Mouse (Mus musculus): ENCODE results near the gene Aen. TPM values are rescaled to one million over a fixed set of nuclear protein-coding genes. Genes with fewer than 3 reads are reported as not detected.

Gene Aen
- polyA plus RNA-seq, 1 experiment from 2014 or later = 15.1 TPM

DNA sequence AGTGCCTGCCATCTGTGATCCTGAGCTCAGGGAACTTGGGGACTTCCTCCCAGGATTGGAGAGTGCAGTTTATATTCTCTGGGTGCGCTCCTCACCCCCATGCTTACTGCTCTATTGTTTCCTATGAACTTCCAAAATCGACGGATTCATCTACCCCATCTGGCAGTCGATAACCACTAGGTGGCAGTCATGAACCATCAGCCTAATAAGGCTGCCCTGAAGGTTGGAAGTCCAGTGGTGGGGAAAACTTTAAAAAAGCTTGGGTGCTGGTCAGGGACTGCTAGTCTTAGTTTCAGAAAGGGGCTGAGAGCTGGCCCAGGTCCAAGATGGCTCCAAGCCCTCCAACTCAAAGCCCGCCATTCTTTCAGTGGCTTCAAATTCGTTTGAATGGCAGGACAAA lies 28.6 kb downstream of the Aen start:
- ATAC-seq = 0 out of 2 replicates have a peak, but pooled peaks have one; percentile 38
- Histone ChIP-seq H3K4me1 (ENCODE audit: insufficient read depth) (no peaks in the 10 kb centered on the region; the same call in 1 of the 2 replicates), H3K27ac (ENCODE audit: low read depth) (no peak overlapping the region; the same call in 1 of the 2 replicates), H3K27me3 (ENCODE audit: insufficient read depth, low read length) (no peaks in the 10 kb centered on the region), H3K4me3 (ENCODE audit: low read depth, low read length) (no peak overlapping the region), H3K9me3 (ENCODE audit: low read length) (no peaks in the 10 kb centered on the region), H3K9ac (replicated peaks) (no peak overlapping the region), H3K36me3 (replicated peaks; ENCODE audit: insufficient read depth, low read length) (peaks cover 10% of the 10 kb centered on the region; the same call in 1 of the 2 replicates), H3K4me2 (ENCODE audit: low read depth, low read length) (no peak overlapping the region)
- TF ChIP-seq EP300 (IDR thresholded peaks at IDR 0.05; ENCODE audit: low read depth) (no peak), CTCF (IDR thresholded peaks at IDR 0.05; ENCODE audit: low read depth) (peak; percentile 96)
- peak; percentile 78 for DNase-seq
- 16% methylated on average over 6 of the region's 6 CpGs for WGBS (ENCODE audit: insufficient replicate concordance)

- Histone ChIP-seq H3K27me3 (ENCODE audit: insufficient read depth, low read length) (no peaks in the 10 kb centered on the region), H3K27ac (ENCODE audit: low read depth) (no peak overlapping the region), H3K4me2 (ENCODE audit: low read depth, low read length) (no peak overlapping the region), H3K4me1 (ENCODE audit: insufficient read depth) (no peaks in the 10 kb centered on the region; the same call in 1 of the 2 replicates), H3K9me3 (ENCODE audit: low read length) (no peaks in the 10 kb centered on the region), H3K36me3 (replicated peaks; ENCODE audit: insufficient read depth, low read length) (peaks cover 5% of the 10 kb centered on the region; the same call in 1 of the 2 replicates), H3K9ac (replicated peaks) (no peak overlapping the region), H3K4me3 (ENCODE audit: low read depth, low read length) (no peak overlapping the region)
- TF ChIP-seq CTCF (IDR thresholded peaks at IDR 0.05; ENCODE audit: low read depth) (no peak), EP300 (IDR thresholded peaks at IDR 0.05; ENCODE audit: low read depth) (no peak)
- WGBS (ENCODE audit: insufficient replicate concordance) = 71% methylated on average over 7 of the region's 7 CpGs
- ATAC-seq = no peak
- DNase-seq = no peak
Measured at GRCm38 (mm10) chr7:78924796-78925195, 29.1 kb downstream of the Aen start.

DNA sequence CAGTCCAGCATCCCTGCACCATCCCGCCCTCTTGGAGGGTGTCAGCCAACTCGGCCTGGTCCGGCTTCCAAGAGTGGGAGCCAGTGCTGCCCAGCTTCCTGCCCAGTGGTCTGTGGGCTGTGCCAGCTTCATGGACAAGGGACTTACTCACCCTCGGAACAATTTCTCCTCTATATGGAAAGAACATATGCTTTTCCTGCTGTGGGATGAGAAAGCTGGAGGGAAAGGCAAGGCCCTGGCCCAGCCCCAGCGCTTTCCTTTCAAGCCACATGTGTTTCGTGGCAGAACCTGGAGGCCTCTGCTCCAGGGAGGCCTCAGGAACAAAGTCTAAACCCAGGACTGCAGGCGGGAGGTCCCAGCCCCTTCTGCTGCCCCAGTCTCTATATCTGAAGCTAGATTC lies 30.0 kb downstream of the Aen start:
- H3K9me3 ChIP-seq (ENCODE audit: low read length) = no peaks in the 10 kb centered on the region
- DNase-seq (no peak), ATAC-seq (no peak)
- TF ChIP-seq EP300 (IDR thresholded peaks at IDR 0.05; ENCODE audit: low read depth) (no peak), CTCF (IDR thresholded peaks at IDR 0.05; ENCODE audit: low read depth) (no peak)
- H3K4me1 ChIP-seq (ENCODE audit: insufficient read depth) = no peaks in the 10 kb centered on the region; the same call in 1 of the 2 replicates
- WGBS (ENCODE audit: insufficient replicate concordance) = 78% methylated on average over 7 of the region's 7 CpGs
- H3K9ac ChIP-seq (replicated peaks) = no peak overlapping the region
- H3K27ac ChIP-seq (ENCODE audit: low read depth) = no peak overlapping the region
- H3K4me3 ChIP-seq (ENCODE audit: low read depth, low read length) = no peak overlapping the region
- no peaks in the 10 kb centered on the region for H3K27me3 ChIP-seq (ENCODE audit: insufficient read depth, low read length)
- H3K36me3 ChIP-seq (replicated peaks; ENCODE audit: insufficient read depth, low read length) = no peaks in the 10 kb centered on the region
- no peak overlapping the region for H3K4me2 ChIP-seq (ENCODE audit: low read depth, low read length)

DNA sequence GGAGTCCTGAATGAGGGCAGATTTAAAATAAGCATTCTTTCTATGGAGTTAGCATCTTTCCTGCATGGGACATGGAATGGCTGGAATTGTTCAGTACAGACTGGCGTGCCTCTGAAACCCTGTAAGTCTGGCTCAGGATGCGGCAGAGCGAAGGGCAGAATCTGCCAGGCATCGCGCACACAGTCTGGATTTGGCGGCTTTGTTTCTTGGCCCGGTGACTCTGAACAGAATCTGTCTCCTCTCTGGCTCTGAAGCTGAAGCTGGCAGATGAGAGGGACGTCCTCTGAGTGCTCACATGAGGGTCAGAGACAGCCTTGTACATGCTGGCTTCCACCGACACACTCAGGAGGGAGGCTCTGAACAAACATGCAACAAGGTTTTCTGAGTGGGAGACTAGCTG lies 30.5 kb downstream of the Aen start:
- Histone ChIP-seq H3K27ac (ENCODE audit: low read depth) (no peak overlapping the region), H3K36me3 (replicated peaks; ENCODE audit: insufficient read depth, low read length) (no peaks in the 10 kb centered on the region), H3K4me3 (ENCODE audit: low read depth, low read length) (no peak overlapping the region), H3K4me2 (ENCODE audit: low read depth, low read length) (no peak overlapping the region), H3K9ac (replicated peaks) (no peak overlapping the region), H3K27me3 (ENCODE audit: insufficient read depth, low read length) (no peaks in the 10 kb centered on the region), H3K4me1 (ENCODE audit: insufficient read depth) (no peaks in the 10 kb centered on the region; the same call in 1 of the 2 replicates), H3K9me3 (ENCODE audit: low read length) (no peaks in the 10 kb centered on the region)
- no peak for TF ChIP-seq CTCF (IDR thresholded peaks at IDR 0.05; ENCODE audit: low read depth)
- TF ChIP-seq EP300 (IDR thresholded peaks at IDR 0.05; ENCODE audit: low read depth) = no peak
- no peak for ATAC-seq
- WGBS (ENCODE audit: insufficient replicate concordance) = 84% methylated on average over 9 of the region's 9 CpGs
- DNase-seq = no peak

- no peak for DNase-seq
- ATAC-seq = no peak
- TF ChIP-seq CTCF (IDR thresholded peaks at IDR 0.05; ENCODE audit: low read depth) (no peak), EP300 (IDR thresholded peaks at IDR 0.05; ENCODE audit: low read depth) (no peak)
- Histone ChIP-seq H3K4me2 (ENCODE audit: low read depth, low read length) (0 out of 2 replicates have a peak overlapping the region, but pooled peaks have one; percentile 30), H3K27ac (ENCODE audit: low read depth) (no peak overlapping the region), H3K9ac (replicated peaks) (no peak overlapping the region), H3K27me3 (ENCODE audit: insufficient read depth, low read length) (no peaks in the 10 kb centered on the region), H3K9me3 (ENCODE audit: low read length) (no peaks in the 10 kb centered on the region), H3K4me1 (ENCODE audit: insufficient read depth) (no peaks in the 10 kb centered on the region; the same call in 1 of the 2 replicates), H3K36me3 (replicated peaks; ENCODE audit: insufficient read depth, low read length) (no peaks in the 10 kb centered on the region), H3K4me3 (ENCODE audit: low read depth, low read length) (no peak overlapping the region)
- WGBS (ENCODE audit: insufficient replicate concordance) = 56% methylated on average over 3 of the region's 3 CpGs
Measured at GRCm38 (mm10) chr7:78927266-78927665, 31.6 kb downstream of the Aen start.

DNA sequence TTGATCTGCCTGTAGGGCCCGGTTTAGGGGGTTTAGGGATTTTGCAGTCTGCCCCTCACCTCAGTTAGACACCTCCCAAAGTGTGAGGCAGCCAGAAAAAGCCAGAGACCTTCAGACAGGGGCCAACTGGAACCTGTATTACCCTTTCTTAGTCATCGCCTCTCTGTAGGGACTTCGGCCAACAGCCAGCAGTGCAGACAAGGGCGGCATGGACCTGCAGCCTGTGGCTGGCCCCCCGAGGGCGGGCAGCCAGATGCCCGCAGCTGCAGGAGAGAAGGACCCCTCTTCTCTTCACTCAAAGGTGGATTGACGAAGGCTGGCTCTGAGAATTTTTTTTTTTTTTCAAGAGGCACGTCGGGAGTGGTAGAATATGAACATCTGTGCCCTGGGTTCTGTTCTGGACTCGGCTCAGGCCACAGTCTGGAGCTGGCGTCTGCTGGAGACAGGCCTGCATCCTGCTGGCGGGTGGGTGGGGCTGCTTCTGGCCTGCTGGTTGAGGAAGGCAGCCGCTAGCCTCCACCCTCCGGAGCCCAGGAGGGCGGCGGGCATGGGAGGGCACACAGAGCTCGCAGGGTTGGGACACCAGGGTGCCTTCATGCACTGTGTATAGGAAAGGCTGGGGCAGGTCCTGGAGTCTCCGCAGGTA lies 43.4 kb downstream of the Aen start:
- H3K4me1 ChIP-seq (ENCODE audit: insufficient read depth) = peaks cover 9% of the 10 kb centered on the region
- H3K27me3 ChIP-seq (ENCODE audit: insufficient read depth, low read length) = no peaks in the 10 kb centered on the region
- no peak overlapping the region for H3K4me3 ChIP-seq (ENCODE audit: low read depth, low read length)
- no peak overlapping the region for H3K27ac ChIP-seq (ENCODE audit: low read depth)
- TF ChIP-seq CTCF (IDR thresholded peaks at IDR 0.05; ENCODE audit: low read depth) (no peak), EP300 (IDR thresholded peaks at IDR 0.05; ENCODE audit: low read depth) (no peak)
- 62% methylated on average over 19 of the region's 19 CpGs for WGBS (ENCODE audit: insufficient replicate concordance)
- ATAC-seq (no peak), DNase-seq (no peak)
- no peak overlapping the region for H3K9ac ChIP-seq (replicated peaks)
- H3K9me3 ChIP-seq (ENCODE audit: low read length) = no peaks in the 10 kb centered on the region
- no peak overlapping the region for H3K4me2 ChIP-seq (ENCODE audit: low read depth, low read length)
- H3K36me3 ChIP-seq (replicated peaks; ENCODE audit: insufficient read depth, low read length) = no peaks in the 10 kb centered on the region
